Mouse (Mus musculus) R1 (cell line): ENCODE results near the gene Cib1.

Experiments used
- DNase-seq: peaks from one replicate; pipeline ENCODE4 v3.0.0-alpha.2; 2018; ENCODE audit warnings: low read depth, low spot score

Gene Cib1

GRCm38 (mm10) chr7:80184968-80185367 is 47.6 kb downstream of the Cib1 start:
- DNase-seq, result no peak

GRCm38 (mm10) chr7:80184551-80184950 is 48.1 kb downstream of the Cib1 start:
- no peak for DNase-seq

GRCm38 (mm10) chr7:80183969-80184368 is 48.6 kb downstream of the Cib1 start:
- DNase-seq, result no peak

GRCm38 (mm10) chr7:80183466-80183865 is 49.1 kb downstream of the Cib1 start:
- DNase-seq, result no peak

- DNase-seq, result no peak
These were observed 50.5 kb downstream of the Cib1 start for GRCm38 (mm10) chr7:80182139-80182538.

GRCm38 (mm10) chr7:80181078-80181477 is 51.5 kb downstream of the Cib1 start:
- DNase-seq, result no peak

GRCm38 (mm10) chr7:80180202-80180601 is 52.4 kb downstream of the Cib1 start:
- DNase-seq, result no peak

GRCm38 (mm10) chr7:80179790-80180189 is 52.8 kb downstream of the Cib1 start:
- DNase-seq, result no peak

- DNase-seq, result no peak
These were observed 53.3 kb downstream of the Cib1 start for GRCm38 (mm10) chr7:80179327-80179726.

- no peak for DNase-seq
These were observed 54.4 kb downstream of the Cib1 start for GRCm38 (mm10) chr7:80178037-80178729.

- DNase-seq, result no peak
These were observed 55.2 kb downstream of the Cib1 start for GRCm38 (mm10) chr7:80177438-80177837.
